Mouse (Mus musculus) hindbrain, embryonic 11.5 days (tissue): Measurements from ENCODE around the gene Vmn2r19. TPM values are rescaled to one million over a fixed set of nuclear protein-coding genes. Genes with fewer than 3 reads are reported as not detected.

Source experiments
- ATAC-seq: fragments of 200-750 bp; cut with Nextera tagmentation; 2 replicates; pipeline ENCODE4 v1.8.0; 2017; ENCODE audit warnings: mild to moderate bottlenecking, moderate TSS enrichment, moderate library complexity; ENCODE audit not compliant: low FRiP score
- DNase-seq: peaks from one replicate; pipeline ENCODE4 v3.0.0-alpha.2; 2015; ENCODE audit warnings: low spot score
- H3K27ac ChIP-seq: fragments of 300-500 bp; sonication (generic); 2 replicates; pipeline ENCODE4 v1.5.1; 2014; ENCODE audit warnings: mild to moderate bottlenecking, low read depth, low read length
- H3K27me3 ChIP-seq: fragments of 300-500 bp; sonication (generic); 2 replicates; pipeline ENCODE4 v1.6.1; 2014; ENCODE audit warnings: mild to moderate bottlenecking, low read length, moderate library complexity, mixed read lengths; ENCODE audit not compliant: control insufficient read depth, insufficient read depth
- H3K36me3 ChIP-seq: fragments of 300-500 bp; sonication (generic); 2 replicates; pipeline ENCODE4 v1.6.1; 2014; ENCODE audit warnings: mild to moderate bottlenecking, low read length, moderate library complexity, mixed read lengths; ENCODE audit not compliant: control insufficient read depth, insufficient read depth
- H3K4me1 ChIP-seq: fragments of 300-500 bp; sonication (generic); replicated peaks from 2 replicates; pipeline ENCODE4 v1.6.1; 2014; ENCODE audit warnings: low read length, mixed read lengths; ENCODE audit not compliant: control insufficient read depth, insufficient read depth
- H3K4me2 ChIP-seq: fragments of 300-500 bp; sonication (generic); replicated peaks from 2 replicates; pipeline ENCODE4 v1.6.1; 2014; ENCODE audit warnings: mild to moderate bottlenecking, low read depth, low read length
- H3K4me3 ChIP-seq: fragments of 300-500 bp; sonication (generic); 2 replicates; pipeline ENCODE4 v1.5.1; 2014; ENCODE audit warnings: low read depth, low read length
- H3K9ac ChIP-seq: fragments of 300-500 bp; sonication (generic); 2 replicates; pipeline ENCODE4 v1.6.1; 2014; ENCODE audit warnings: low read depth, low read length
- H3K9me3 ChIP-seq: fragments of 300-500 bp; sonication (generic); 2 replicates; pipeline ENCODE4 v1.6.1; 2016; ENCODE audit warnings: low read length; ENCODE audit not compliant: control insufficient read depth
- WGBS: fragments of 180-500 bp; shearing (Covaris S2); extraction: QIAGEN DNeasy Blood & Tissue Kit; methylation state at CpG from one replicate; pipeline ENCODE4 v1.1.7; 2014; 5-methylcytosine and 5-hydroxymethylcytosine counted together
- polyA plus RNA-seq: library from polyadenylated mRNA; unstranded; fragments of >200 nt; fragmentation: Nextera tagmentation; extraction: Ambion mirVana; gene quantifications from 2 replicates; pipeline ENCODE4 v1.2.1, GENCODE M21; 2014

Vmn2r19 gene
- polyA plus RNA-seq, 1 experiment from 2014 or later = not detected

GRCm38 (mm10) chr6:123346141-123346540 is 38.0 kb downstream of the Vmn2r19 start:
- no peak overlapping the region for H3K4me3 ChIP-seq
- H3K4me2 ChIP-seq = no peak overlapping the region
- no peak overlapping the region for H3K27ac ChIP-seq
- no peaks in the 10 kb centered on the region for H3K4me1 ChIP-seq
- no peak overlapping the region for H3K9ac ChIP-seq
- H3K36me3 ChIP-seq = no peaks in the 10 kb centered on the region
- no peaks in the 10 kb centered on the region for H3K9me3 ChIP-seq
- no peaks in the 10 kb centered on the region for H3K27me3 ChIP-seq
- ATAC-seq = no peak
- DNase-seq = no peak
- WGBS = 86% methylated on average over 1 of the region's 1 CpGs

Other genes starting within 250 kb of the Vmn2r19 start
- 0.74 and 1.5 TPM in 2 replicates for gene Clec4a2, start 201.9 kb upstream of the Vmn2r19 start, polyA plus RNA-seq
- not detected in 2 replicates for gene Clec4b2, start 135.4 kb upstream of the Vmn2r19 start, polyA plus RNA-seq
- gene Clec4n, start 78.5 kb upstream of the Vmn2r19 start, polyA plus RNA-seq = 0.20 and 1.0 TPM in 2 replicates
- gene Clec4d, start 46.2 kb upstream of the Vmn2r19 start, polyA plus RNA-seq = not detected in 2 replicates
- gene Clec4e, start 18.5 kb upstream of the Vmn2r19 start, polyA plus RNA-seq = not detected in 2 replicates
- gene Vmn2r20, start 109.8 kb downstream of the Vmn2r19 start, polyA plus RNA-seq = not detected in 2 replicates
- not detected in 2 replicates for gene Vmn2r21, start 225.1 kb downstream of the Vmn2r19 start, polyA plus RNA-seq